Mouse (Mus musculus) right cerebral cortex, postnatal 10 days (tissue): ENCODE data around the gene Kcnk6.

Source experiments
- DNase-seq, 2 experiments: peaks; one replicate each; pipeline ENCODE4 v3.0.0; 2021; ENCODE audit warnings: low spot score in 2 of 2

Gene Kcnk6

DNA sequence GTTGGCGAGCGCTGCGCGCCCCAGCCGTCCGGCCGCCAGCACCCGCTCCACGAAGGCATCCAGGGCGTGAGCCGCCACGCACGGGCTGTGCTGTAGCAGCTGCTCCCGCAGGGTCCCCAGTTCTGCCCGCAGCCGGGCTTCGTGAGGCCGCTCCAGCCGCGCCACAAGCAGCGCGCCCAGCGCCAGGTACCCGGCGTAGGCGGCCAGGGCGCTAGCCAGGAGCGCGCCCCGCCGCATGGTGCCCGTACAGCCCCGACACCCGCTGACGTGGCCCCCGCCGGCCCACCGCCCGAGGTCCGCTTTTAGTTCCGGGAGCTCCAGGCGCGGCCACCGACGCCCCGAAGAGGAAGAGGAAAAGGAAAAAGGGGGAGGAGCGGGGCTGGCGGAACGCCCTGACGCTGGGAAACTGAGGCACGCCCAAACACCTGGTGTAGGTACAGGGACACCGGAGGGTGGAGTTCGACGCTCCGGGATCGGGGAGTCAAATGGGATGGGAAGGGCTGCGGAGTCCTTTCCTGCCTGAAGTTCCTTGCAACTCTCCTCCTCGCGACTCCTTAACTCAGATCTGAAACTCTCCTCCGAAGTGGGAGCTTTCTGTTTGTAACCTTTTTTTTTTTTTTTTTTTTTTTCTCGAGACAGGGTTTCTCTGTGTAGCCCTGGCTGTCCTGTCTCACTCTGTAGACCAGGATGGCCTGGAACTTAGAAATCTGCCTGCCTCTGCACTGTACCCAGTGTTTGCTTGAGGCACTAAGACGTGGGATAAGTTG, at the start of gene Kcnk6:
Gene Kcnk6 (minus strand): TSS at position 269 of the 767 bp plus-strand sequence.
- peak in 1 of 2 experiments; percentile 50 for DNase-seq

DNA sequence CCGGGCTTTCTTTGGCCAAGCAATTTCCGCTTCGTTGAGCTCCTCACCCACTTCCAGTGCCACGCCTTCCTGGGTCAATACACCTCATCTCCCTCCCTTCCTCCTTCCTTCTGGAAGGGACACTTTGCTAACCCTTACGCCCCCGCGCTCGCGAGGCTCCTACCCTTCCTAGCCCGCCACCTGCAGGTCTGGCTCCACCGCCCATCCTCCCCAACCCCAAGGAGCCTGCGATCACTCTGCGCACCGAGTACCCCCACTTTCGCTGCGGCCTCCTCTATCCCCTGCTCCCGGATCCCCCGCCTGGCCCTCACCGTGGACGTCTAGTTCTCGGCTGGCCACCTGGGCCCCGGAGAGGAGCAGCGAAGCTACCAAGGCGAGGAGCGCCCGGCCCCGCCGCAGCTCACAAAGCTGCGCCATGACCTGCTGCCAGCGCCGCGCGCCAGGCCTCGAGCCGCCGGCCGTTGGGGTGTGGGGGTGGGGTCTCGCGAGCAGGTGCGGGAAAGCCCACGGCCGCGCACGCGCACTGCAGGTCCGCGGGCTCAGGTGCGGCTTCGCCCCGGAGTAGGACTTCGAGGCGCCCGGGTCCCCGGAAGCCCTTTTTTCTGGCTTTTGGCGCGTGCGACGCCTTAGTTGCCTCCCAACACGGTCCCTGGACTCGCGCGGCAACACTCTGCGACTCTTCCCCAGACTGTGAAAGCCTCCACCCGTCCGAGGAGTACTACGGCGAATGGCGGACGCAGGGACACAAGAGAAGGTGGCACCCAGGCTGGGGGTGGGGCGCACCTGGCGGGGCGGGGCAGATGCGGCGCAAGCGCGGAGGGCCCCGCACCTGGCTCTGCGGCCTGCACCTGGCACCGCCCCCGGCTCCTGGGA, 49.1 kb upstream of the Kcnk6 start, which contains the start of gene Spint2:
Gene Spint2 (minus strand): TSS at position 712 of the 873 bp plus-strand sequence.
- peak; percentile 55 for DNase-seq

DNA sequence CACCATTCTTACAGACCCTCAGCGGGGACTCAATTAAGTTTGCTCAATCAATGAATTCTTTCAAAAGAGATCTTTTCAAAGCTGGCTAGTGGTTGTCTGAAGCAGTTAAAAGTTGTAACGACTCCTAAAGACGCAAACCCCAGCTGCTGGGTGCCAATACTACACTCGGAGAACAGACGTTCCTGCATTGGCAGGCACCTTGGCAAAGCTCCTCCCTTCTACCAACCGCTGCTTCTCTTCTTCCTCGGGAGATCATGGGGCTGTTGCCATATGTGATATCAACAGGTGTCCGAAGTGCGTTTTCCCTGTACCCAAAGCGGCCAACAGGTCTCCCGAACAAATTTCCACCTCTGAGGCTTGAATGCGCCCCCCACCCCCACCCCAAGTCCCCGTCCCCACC, 48.5 kb upstream of the Kcnk6 start:
- no peak for DNase-seq

DNA sequence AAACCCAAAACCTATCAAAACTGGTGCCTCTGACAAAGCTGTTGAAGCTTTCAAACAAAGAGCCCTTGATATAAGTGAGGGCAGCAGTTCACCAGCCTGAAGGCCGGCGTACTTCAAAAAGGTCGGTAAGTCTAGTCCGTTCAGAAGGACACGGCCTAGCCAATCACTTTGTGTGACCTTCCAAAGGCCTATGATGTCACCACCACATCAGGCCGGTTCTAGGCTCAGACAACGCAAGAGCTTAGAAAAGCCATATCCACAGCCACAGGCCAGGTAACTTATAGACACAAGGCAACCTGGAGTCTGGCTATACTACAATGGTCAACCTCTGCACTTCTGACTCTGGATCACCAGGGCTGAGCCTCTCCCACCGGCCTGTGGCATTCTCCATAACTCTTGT, 47.6 kb upstream of the Kcnk6 start:
- no peak for DNase-seq

DNA sequence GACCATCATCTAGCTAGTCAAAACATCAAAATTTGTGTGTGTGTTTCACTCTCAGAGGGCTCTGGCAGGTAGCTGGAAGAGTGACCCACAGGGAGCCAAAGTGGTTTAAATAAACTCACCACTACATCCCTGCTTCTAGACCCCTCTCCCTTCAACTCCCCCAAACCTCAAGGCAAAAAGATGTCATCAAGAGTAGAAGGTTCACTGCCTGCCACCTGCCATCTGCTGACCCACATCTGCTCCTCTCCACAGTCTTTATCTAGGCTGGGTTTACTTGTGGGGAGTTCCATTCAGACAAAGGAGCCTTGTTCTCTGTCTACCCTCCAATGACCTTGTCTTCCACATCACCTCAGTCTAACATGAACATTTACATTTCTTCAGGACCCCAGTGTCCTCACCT, 46.9 kb upstream of the Kcnk6 start:
- no peak for DNase-seq

DNA sequence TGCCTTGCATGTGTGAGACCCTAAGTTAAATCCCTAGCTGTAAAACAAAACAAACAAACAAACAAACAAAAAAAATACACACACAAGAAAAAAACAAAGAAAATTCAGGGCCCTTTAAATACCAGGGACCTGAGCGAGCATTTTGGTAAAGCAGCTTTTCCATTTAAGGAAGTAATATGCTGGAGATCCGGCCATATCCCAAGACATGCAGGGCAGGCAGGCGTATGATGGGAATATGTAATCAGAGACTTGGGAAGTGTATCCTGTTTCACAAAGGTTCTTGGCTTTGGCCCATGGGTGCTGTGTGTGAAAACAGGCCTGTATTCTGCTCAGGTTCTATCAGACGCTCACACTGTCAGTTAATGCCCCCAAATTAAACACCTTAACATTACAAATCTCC, 45.2 kb upstream of the Kcnk6 start:
- DNase-seq, result no peak

DNA sequence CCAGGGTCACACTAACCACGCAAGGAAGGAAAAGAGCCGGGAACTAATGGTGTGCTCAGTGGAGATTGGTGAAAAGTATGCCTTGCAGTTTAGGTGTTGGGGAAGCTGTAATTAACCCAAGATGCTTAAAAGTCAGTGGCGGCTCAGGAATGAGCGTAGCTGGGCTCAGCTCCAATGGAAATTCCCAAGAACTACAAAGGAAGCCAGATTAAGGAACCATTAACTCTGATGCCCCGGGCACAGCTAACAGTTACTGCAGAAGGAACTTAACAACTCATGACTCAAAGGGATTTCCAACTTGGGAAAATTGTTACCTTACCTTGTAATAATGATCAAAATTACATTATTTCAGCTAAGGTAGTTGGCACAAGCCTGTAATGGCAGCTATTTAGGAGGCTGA, 44.4 kb upstream of the Kcnk6 start:
- DNase-seq, result no peak

DNA sequence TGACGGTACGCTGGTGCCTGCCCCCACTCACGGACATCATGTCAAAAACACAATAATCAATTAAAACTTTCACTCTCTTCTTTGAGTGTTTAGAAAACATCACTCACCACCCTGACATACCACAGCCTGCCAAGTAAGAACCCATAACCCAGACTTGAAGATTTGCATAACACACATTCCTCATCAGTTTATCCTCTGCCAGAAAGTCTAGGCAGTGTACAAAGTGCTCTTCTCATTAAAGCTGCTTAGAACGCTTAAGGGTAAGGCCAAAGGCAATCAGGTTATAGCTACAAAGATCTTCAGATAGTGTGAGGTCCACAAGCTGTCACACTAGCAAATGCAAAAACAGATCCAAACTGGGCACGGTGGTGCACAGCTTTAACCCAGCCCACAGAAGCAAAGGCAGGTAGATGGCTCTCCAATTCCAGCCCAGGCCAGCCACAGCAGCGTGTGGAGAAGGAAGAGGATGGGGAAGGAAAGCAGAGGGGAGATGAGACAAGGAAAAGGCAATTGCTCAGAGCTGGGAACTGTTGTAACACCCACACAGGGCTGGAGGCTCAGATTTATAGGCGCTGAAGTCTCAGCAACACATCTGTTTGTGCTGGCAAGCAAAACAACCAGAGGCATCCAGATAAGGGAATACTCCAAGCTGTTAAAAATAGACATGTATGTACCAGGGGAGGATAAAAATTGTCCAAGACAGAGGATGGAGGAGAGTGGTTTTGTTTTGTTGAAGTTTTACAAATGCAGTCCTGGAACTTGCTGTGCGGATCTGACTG, 39.6 kb upstream of the Kcnk6 start:
- no peak for DNase-seq

DNA sequence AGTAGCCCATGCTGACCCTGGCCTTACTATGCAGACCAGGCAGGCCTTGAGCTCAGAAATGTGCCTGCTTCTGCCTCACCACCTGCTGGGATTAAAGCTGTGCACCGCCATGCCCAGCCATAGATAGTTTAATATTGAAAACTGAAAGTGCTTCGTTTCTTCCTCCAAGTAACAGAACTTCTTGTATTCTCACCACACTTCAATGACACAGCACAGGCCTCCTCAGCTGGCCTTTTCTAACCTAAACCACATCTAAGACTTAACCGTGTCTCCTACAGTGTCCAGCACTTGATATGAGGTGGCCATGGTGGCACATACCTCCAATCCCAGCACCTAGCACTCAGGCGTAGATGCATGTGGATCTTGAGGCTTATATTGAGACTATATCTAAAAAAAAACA, 38.1 kb upstream of the Kcnk6 start:
- DNase-seq, result no peak

DNA sequence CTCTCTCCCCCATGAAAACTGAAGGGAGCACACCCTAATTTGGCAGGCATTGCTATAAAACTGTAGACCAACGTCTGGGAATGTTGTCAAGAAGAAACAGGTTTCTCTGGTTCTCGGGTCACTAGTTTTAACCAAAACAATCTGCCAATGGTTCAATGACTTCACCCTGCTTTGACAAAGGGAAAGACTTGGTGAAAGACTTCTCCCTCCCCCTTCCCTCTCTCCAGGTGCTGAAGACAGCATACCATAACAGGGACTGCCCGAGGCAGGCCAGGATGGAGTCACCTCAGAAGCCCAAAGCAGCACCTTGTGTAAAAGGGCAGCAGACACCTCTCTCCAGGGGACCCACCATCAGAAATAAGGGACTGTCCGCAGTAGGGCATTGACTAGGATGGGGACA, 34.6 kb upstream of the Kcnk6 start:
- no peak for DNase-seq

DNA sequence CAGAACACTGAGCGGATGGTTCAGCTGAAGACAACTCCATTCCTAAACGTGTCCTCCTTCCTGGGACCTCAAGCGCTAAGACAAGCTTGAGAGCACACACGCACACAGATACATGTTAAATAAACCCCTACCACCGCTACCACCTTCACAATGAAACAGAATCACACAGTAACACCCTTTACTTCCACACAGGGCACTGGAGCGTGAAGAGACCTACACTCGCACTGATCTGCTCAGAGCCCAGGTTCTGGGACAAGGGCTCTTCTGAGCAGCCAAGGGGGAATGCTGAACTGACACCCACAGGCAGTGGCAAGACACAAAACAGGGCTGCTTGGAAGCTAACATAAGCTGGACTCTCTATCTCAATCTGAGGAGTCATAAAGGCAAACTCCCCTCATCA, 33.3 kb upstream of the Kcnk6 start:
- no peak for DNase-seq

DNA sequence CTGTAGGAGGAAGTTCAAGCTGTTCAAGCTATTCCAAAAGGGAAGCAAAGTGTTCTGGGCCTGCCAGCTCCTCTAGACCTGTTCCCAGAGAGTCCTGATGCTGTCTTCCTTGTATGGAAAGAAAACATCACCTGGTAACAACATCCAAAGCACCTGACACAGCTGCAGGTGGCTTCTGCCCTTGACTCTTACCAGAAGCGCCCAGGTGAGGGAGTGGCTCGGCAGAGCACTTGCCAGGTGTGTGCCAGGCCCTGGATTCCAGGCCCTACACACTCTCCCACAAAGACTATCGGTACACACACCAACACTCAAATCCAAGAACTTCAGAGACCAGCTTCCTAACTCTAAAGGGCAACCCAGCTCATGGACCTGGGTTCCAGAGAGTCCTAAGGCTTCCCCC, 31.5 kb upstream of the Kcnk6 start:
- DNase-seq, result no peak

DNA sequence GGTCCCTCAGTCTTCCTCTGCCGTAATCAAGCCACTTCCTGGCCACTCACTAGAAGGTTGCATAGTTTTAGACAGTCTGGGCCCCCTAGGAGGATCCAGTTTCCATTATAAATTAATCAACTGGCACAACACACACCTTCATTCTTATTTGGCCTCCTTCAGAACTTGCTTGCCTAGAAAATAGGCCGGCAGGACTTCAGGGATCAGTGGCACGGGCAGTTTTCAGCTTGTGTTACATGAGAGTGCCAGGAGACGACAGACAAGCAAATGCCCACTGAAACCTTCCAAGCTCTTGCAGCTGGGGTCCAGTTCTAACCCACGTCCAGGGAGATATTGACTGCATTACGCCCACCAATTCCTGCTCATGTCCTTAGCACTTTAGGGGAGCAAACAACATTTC, 29.8 kb upstream of the Kcnk6 start:
- no peak for DNase-seq

DNA sequence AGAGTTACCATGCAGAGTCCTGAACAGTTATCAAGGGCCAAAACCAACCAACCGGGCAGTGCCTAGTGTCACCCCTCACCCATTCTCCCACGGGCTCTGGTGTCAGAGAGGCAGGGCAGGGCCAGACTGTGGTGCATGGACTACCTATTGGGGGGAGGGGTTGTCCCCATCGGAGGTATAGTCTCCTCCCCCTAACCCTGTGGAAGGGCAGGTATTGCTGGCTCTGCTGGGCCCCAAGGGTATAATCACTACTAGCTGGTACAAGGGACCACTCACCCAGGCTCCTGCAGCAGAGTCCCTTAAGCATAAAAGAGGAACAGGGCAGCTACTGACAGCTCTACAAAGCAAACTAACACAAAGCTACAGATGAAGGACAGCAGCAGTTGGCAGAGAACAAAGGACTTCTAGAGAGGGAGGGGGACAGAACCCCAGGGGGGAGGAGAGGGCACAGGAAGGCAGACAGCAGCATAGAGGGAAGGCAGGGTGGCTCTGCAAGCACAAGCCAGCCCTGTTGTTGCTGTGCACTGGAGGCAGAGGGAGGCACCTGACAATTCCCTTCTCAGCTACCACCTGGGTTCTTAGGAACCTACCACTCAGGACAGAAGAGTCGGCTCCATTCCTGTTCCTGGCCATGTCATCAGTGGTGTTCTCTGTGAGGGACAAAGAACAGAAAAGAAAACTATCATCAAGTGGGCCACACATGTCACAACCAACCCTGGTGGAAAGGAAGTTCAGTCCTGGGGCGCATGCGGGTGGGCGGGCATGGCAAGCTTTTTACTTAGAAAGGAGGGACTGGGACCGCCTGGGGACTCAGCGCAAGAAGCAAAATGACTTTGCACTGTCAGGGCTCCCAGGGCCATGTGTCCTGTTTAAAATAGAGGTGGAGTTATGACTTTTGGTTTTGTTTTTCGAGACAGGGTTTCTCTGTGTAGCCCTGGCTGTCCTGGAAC, 27.7 kb upstream of the Kcnk6 start:
- no peak for DNase-seq

DNA sequence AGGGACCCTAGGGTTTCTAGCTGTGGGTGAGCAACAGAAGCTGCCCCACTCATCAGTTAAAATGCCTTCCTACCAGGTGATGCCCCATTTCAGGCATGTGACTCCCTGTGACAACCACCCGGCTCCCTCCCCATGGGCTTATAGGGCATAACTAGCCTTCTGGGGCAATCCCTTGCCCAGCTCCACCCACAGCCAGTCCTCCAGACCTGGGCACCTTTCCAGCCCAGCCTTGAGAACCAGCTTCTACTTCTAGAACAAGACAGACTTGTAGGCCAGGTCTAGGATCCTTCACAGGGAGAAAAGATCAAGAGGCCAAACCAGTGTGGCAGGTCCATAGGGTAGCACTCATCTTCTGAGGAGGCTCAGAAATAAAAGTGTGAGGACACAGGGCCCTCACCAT, 25.1 kb upstream of the Kcnk6 start:
- DNase-seq, result no peak

DNA sequence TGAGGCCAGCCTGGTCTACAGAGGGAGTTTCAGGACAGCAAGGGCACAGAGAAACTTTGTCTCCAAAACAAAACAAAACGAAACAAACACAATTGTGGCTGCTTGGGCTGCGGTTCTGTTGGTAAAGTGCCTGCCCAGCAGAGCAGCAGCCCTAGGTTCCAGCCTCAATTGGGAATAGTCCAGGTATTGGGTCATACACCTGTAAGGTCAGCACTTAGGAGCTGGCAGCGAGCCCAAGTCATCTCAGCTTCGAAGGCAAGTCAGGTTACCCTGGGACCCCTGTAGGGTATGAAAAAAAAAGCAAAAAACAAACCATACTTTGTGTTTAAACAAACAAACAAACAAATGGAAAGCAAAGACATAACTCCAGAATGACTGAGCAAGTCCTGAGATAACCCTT, 23.6 kb upstream of the Kcnk6 start:
- DNase-seq, result no peak

DNA sequence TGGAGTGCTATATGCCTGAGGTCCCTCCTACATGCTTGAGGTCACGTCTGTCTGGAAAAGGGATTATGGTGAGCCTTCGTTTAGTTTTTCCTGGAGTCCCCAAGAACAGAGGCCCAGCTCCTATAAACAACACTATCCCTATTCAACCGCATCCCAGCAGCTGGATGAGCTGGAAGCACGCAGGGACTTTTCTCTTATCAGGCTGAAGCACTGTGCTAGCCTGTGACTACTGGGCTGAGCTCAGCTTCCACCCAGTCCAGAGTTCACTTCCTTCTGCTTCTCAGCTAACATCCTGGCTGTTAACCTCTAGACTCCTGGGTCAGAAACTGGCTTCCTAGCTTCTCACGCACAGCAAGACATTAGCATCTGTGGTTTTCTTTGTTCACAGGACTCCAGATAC, 21.5 kb upstream of the Kcnk6 start:
- DNase-seq, result no peak

DNA sequence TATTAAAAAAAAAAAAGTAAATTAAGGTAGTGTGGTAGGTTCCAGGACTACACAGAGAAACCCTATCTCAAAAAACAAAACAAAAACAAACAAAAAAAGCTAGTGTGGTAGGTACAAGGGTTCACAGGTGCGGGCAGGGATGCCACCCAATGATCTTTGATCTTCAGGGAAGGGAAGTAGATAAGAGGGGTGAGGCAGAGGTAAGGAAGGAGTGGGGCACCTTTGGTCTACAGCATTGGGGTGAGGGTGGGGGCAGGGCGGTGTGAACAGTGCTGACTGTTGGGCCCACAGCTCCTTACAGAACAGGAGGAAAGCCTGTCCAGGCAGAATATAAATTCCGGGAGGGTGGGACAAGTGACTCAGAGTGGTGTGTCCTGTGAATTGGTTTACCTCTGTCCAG, 18.9 kb upstream of the Kcnk6 start:
- no peak for DNase-seq

DNA sequence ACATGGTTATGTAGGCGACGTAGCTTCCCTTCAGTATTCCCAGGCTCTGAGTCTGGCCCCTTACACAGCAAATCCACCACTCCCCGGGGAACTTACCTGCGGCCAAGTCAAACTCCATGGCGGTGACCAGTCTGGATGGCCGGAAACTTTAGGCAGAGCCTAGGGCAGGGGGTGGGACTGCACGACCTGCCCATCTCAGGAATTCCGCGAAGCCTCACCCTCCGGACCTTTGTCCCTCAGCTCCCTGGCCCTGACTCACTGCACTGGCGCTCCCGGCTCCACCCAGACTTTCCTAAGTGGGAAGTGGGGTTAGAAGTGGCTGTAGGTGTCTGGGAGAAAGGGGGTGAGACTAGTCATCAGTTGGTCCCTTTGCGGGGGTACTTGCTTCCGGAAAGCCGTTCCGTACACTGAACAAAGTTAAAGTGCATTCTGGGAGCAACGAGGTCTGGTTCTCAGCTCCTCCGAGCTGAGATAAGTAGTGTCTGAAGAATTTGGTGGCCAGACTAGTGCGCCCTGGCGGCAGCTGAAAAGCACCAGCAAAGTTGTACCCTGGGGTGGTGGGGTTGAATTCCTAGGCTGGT, 16.0 kb upstream of the Kcnk6 start, which contains the start of gene 2200002D01Rik:
Gene 2200002D01Rik (minus strand): TSS at position 206 of the 581 bp plus-strand sequence.
- DNase-seq, result no peak

DNA sequence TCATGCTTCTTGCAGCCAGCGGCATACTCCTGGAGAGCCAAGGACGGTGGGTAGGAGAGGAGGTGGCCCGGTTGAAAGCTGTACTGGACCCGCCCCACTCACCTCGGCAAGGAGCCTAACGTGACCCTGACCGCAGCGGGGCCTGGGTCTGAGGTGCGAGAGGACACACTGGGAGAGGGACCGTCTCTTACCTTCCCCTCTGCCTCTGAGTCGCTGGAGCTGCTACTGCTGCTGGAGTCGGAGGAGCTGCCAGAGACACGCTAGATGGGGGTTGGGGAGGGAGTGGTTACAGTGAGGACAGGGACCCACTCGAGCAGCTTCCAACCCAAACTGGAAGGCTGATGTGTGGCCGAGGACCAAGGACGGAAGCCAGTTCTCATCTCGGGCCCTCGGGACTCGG, 15.4 kb upstream of the Kcnk6 start:
- no peak for DNase-seq

DNA sequence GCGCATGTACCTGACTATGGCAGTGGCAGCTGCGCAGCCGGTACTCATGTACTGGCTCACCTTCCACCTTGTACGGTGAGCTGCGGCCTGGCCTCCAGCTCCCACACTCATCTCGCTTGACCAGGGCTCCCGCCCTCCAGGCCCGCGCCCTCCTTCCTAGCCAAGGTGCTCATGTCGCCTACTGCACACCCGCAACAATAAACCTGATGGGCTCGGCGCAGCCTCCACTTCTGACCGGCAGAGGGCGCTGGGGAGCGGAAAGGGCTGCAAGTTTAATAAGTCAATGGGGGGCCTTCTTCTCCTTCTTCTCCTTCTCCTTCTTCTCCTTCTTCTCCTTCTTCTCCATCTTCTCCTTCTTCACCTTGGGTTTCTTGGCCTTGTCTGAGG, 15.0 kb upstream of the Kcnk6 start:
- peak in 1 of 2 experiments; percentile 76 for DNase-seq
